Mouse (Mus musculus): ENCODE results near the gene Tmem160. TPM values are rescaled to one million over a fixed set of nuclear protein-coding genes. Genes with fewer than 3 reads are reported as not detected.
A peak's percentile ranks its signal among the peaks of the same experiment; 100 is the strongest.

Gene Tmem160
- total and polyA plus RNA-seq, 2 experiments from 2014 or later = 40.1 to 105 TPM

GRCm38 (mm10) chr7:16473847-16474246, 21.3 kb downstream of the Tmem160 start:
- H3K27me3 ChIP-seq (ENCODE audit: insufficient read depth, low read length) = peaks cover 61% of the 10 kb centered on the region
- ATAC-seq (no peak), DNase-seq (no peak)
- H3K4me2 ChIP-seq (ENCODE audit: low read depth) = no peak overlapping the region
- 55% methylated on average over 8 of the region's 8 CpGs for WGBS
- no peaks in the 10 kb centered on the region for H3K9me3 ChIP-seq (ENCODE audit: low read length)
- TF ChIP-seq CTCF (IDR thresholded peaks at IDR 0.05; ENCODE audit: low read depth) = no peak
- no peak overlapping the region for H3K9ac ChIP-seq
- no peak overlapping the region for H3K27ac ChIP-seq (ENCODE audit: low read depth, low read length)
- H3K4me3 ChIP-seq (ENCODE audit: low read depth, low read length) = no peak overlapping the region
- no peaks in the 10 kb centered on the region for H3K36me3 ChIP-seq (ENCODE audit: insufficient read depth)
- peaks cover 4% of the 10 kb centered on the region; the same call in 1 of the 2 replicates for H3K4me1 ChIP-seq (ENCODE audit: insufficient read depth)

GRCm38 (mm10) chr7:16474445-16474844, 21.9 kb downstream of the Tmem160 start:
- H3K27ac ChIP-seq (ENCODE audit: low read depth, low read length) = no peak overlapping the region
- no peak for DNase-seq
- H3K9me3 ChIP-seq (ENCODE audit: low read length) = no peaks in the 10 kb centered on the region
- no peak for TF ChIP-seq CTCF (IDR thresholded peaks at IDR 0.05; ENCODE audit: low read depth)
- no peak overlapping the region for H3K9ac ChIP-seq
- H3K36me3 ChIP-seq (ENCODE audit: insufficient read depth) = no peaks in the 10 kb centered on the region
- peak overlapping the region; percentile 21; the same call in 1 of the 2 replicates for H3K4me2 ChIP-seq (ENCODE audit: low read depth)
- peaks cover 59% of the 10 kb centered on the region for H3K27me3 ChIP-seq (ENCODE audit: insufficient read depth, low read length)
- WGBS = 4% methylated on average over 33 of the region's 33 CpGs
- ATAC-seq = no peak
- peaks cover 4% of the 10 kb centered on the region; the same call in 1 of the 2 replicates for H3K4me1 ChIP-seq (ENCODE audit: insufficient read depth)
- H3K4me3 ChIP-seq (ENCODE audit: low read depth, low read length) = no peak overlapping the region

- ATAC-seq (no peak), DNase-seq (no peak)
- no peaks in the 10 kb centered on the region for H3K9me3 ChIP-seq (ENCODE audit: low read length)
- 6% methylated on average over 23 of the region's 23 CpGs for WGBS
- peak overlapping the region; percentile 32 for H3K4me3 ChIP-seq (ENCODE audit: low read depth, low read length)
- no peak for TF ChIP-seq CTCF (IDR thresholded peaks at IDR 0.05; ENCODE audit: low read depth)
- peaks cover 4% of the 10 kb centered on the region; the same call in 1 of the 2 replicates for H3K4me1 ChIP-seq (ENCODE audit: insufficient read depth)
- H3K4me2 ChIP-seq (ENCODE audit: low read depth) = peak overlapping the region; percentile 53
- H3K9ac ChIP-seq = 0 out of 2 replicates have a peak overlapping the region, but pooled peaks have one; percentile 37
- no peak overlapping the region for H3K27ac ChIP-seq (ENCODE audit: low read depth, low read length)
- H3K27me3 ChIP-seq (ENCODE audit: insufficient read depth, low read length) = peaks cover 56% of the 10 kb centered on the region
- no peaks in the 10 kb centered on the region for H3K36me3 ChIP-seq (ENCODE audit: insufficient read depth)
Observed at GRCm38 (mm10) chr7:16475321-16475720, 22.7 kb downstream of the Tmem160 start.

- TF ChIP-seq CTCF (IDR thresholded peaks at IDR 0.05; ENCODE audit: low read depth) = no peak
- Histone ChIP-seq H3K9ac (peak overlapping the region; percentile 37), H3K9me3 (ENCODE audit: low read length) (no peaks in the 10 kb centered on the region), H3K4me3 (ENCODE audit: low read depth, low read length) (peak overlapping the region; percentile 32), H3K4me2 (ENCODE audit: low read depth) (peak overlapping the region; percentile 53), H3K36me3 (ENCODE audit: insufficient read depth) (no peaks in the 10 kb centered on the region), H3K4me1 (ENCODE audit: insufficient read depth) (peaks cover 4% of the 10 kb centered on the region; the same call in 1 of the 2 replicates), H3K27ac (ENCODE audit: low read depth, low read length) (no peak overlapping the region), H3K27me3 (ENCODE audit: insufficient read depth, low read length) (peaks cover 53% of the 10 kb centered on the region)
- WGBS = under 1% methylated on average over 58 of the region's 59 CpGs
- DNase-seq (no peak), ATAC-seq (peak; percentile 67)
Observed at GRCm38 (mm10) chr7:16475764-16476599, 23.4 kb downstream of the Tmem160 start.

GRCm38 (mm10) chr7:16476600-16476989, 24.0 kb downstream of the Tmem160 start:
- Histone ChIP-seq H3K4me2 (ENCODE audit: low read depth) (peak overlapping the region; percentile 53), H3K9ac (peak overlapping the region; percentile 32; the same call in 1 of the 2 replicates), H3K27me3 (ENCODE audit: insufficient read depth, low read length) (peaks cover 50% of the 10 kb centered on the region), H3K4me1 (ENCODE audit: insufficient read depth) (peaks cover 4% of the 10 kb centered on the region; the same call in 1 of the 2 replicates), H3K27ac (ENCODE audit: low read depth, low read length) (no peak overlapping the region), H3K36me3 (ENCODE audit: insufficient read depth) (no peaks in the 10 kb centered on the region), H3K9me3 (ENCODE audit: low read length) (no peaks in the 10 kb centered on the region), H3K4me3 (ENCODE audit: low read depth, low read length) (peak overlapping the region; percentile 32)
- WGBS = 3% methylated on average over 34 of the region's 34 CpGs
- DNase-seq (no peak), ATAC-seq (peak; percentile 19; the same call in 1 of the 2 replicates)
- no peak for TF ChIP-seq CTCF (IDR thresholded peaks at IDR 0.05; ENCODE audit: low read depth)

- Histone ChIP-seq H3K9ac (peak within 1 kb of the TSS; percentile 32; the same call in 1 of the 2 replicates), H3K36me3 (ENCODE audit: insufficient read depth) (no peaks in the 10 kb centered on the region), H3K4me2 (ENCODE audit: low read depth) (peak within 1 kb of the TSS; percentile 53), H3K4me1 (ENCODE audit: insufficient read depth) (peaks cover 4% of the 10 kb centered on the region; the same call in 1 of the 2 replicates), H3K4me3 (ENCODE audit: low read depth, low read length) (peak within 1 kb of the TSS; percentile 32), H3K27me3 (ENCODE audit: insufficient read depth, low read length) (peaks cover 50% of the 10 kb centered on the region), H3K9me3 (ENCODE audit: low read length) (no peaks in the 10 kb centered on the region), H3K27ac (ENCODE audit: low read depth, low read length) (no peak within 1 kb of the TSS)
- ATAC-seq (no peak), DNase-seq (no peak)
- 87% methylated on average over 8 of the region's 8 CpGs for WGBS
- TF ChIP-seq CTCF (IDR thresholded peaks at IDR 0.05; ENCODE audit: low read depth) = no peak
Observed at GRCm38 (mm10) chr7:16477628-16478027, 25.0 kb downstream of the Tmem160 start, which contains the start of gene Npas1. Gene Npas1, minus strand, starts transcription at chr7:16477728.

GRCm38 (mm10) chr7:16488816-16489215, 36.2 kb downstream of the Tmem160 start:
- Histone ChIP-seq H3K9ac (no peak overlapping the region), H3K27me3 (ENCODE audit: insufficient read depth, low read length) (no peaks in the 10 kb centered on the region), H3K4me3 (ENCODE audit: low read depth, low read length) (no peak overlapping the region), H3K4me1 (ENCODE audit: insufficient read depth) (no peaks in the 10 kb centered on the region), H3K9me3 (ENCODE audit: low read length) (no peaks in the 10 kb centered on the region), H3K27ac (ENCODE audit: low read depth, low read length) (no peak overlapping the region), H3K36me3 (ENCODE audit: insufficient read depth) (no peaks in the 10 kb centered on the region), H3K4me2 (ENCODE audit: low read depth) (no peak overlapping the region)
- ATAC-seq (no peak), DNase-seq (no peak)
- no peak for TF ChIP-seq CTCF (IDR thresholded peaks at IDR 0.05; ENCODE audit: low read depth)
